Comparison of ENCODE assay signal across 8 mouse cellular contexts in the genomic region with DNA sequence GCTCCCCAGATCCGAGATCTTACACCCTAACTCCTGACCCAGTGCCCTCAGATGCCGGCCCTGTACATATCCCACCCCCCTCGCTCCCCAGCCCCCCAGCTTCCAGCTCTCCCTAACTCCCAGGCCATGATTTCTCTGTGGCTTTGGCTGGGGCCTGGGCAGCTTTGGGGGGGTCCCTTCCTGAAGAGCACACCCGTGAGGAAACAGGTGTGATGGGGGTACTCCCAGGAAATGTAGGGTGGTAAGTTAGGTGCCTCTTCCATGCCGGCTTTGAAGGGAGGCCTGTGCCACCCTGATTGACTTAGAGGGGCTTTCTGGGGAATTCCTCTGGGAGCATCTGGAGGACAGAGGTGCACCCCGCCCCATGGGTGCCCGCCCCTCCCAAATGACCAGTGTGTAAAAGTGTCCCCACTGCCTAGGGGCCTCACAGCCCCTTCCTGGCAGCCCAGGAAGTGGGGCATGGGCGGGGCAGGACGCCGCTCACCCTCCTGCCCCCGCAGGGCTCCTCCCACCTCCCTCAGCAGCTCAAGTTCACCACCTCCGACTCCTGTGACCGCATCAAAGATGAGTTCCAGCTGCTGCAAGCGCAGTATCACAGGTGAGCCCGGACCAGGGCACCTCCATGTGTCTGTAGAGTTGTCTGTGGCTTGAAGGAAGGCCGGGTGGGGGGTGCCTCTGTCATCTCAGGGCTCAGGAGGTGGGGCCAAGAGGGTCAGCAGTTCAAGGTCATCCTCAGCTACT. TPM values are rescaled to one million over a fixed set of nuclear protein-coding genes. Genes with fewer than 3 reads are reported as not detected.
DNase-seq lines count a peak whose midpoint lies in the region; ATAC-seq and TF ChIP-seq lines count a peak whose summit lies in the region.

No protein-coding gene starts in this region.

- DNase-seq in embryo, embryonic 10 days (ENCODE audit: low spot score) = peak; percentile 42
- no peak for DNase-seq in embryo, embryonic 9.5 days (ENCODE audit: extremely low spot score)
- DNase-seq in embryonic facial prominence, embryonic 10.5 days (ENCODE audit: low spot score) = peak; percentile 69
- DNase-seq in liver, adult 2 months (ENCODE audit: extremely low read depth, low read depth, low spot score) = peak; percentile 73
- DNase-seq in thymus, postnatal 25 days = peak; percentile 95
- DNase-seq in frontal cortex, adult 2 months (ENCODE audit: extremely low spot score in 1 of 2, low spot score in 1 of 2) = no peak

- no peaks in the 10 kb centered on the region for H3K9me3 ChIP-seq in embryonic facial prominence, embryonic 10.5 days
- no peaks in the 10 kb centered on the region for H3K9me3 ChIP-seq in hindbrain, embryonic 13.5 days

- TF ChIP-seq POLR2A in liver, adult 2 months (IDR thresholded peaks at IDR 0.05; ENCODE audit: extremely low read depth, insufficient read depth, low read length) = no peak

- ATAC-seq in hindbrain, embryonic 13.5 days (ENCODE audit: low FRiP score) = no peak
- ATAC-seq in monocyte, adult 5-6 weeks (replicated peaks; ENCODE audit: insufficient number of reproducible peaks, low FRiP score, low TSS enrichment, poor library complexity, severe bottlenecking) = peak; percentile 24; the same call in 1 of the 2 replicates

- H3K27ac ChIP-seq in embryonic facial prominence, embryonic 10.5 days (replicated peaks) = peak overlapping the region; percentile 97
- H3K27ac ChIP-seq in hindbrain, embryonic 13.5 days = peak overlapping the region; percentile 94
- peak overlapping the region; percentile 99 for H3K27ac ChIP-seq in liver, adult 2 months (replicated peaks; ENCODE audit: insufficient read depth, low read depth, low read length)

- WGBS in embryonic facial prominence, embryonic 10.5 days = 17% methylated on average over 16 of the region's 16 CpGs
- 24% methylated on average over 16 of the region's 16 CpGs for WGBS in hindbrain, embryonic 13.5 days
- 8% methylated on average over 16 of the region's 16 CpGs for WGBS in liver, adult 2 months

- peak overlapping the region; percentile 96 for H3K4me2 ChIP-seq in hindbrain, embryonic 13.5 days

- TF ChIP-seq CTCF in liver, adult 2 months (IDR thresholded peaks at IDR 0.05; ENCODE audit: low read depth, low read length) = no peak

- H3K79me2 ChIP-seq in liver, adult 2 months (ENCODE audit: control insufficient read depth, insufficient read depth, low read length) = peaks cover 29% of the 10 kb centered on the region

- H3K9ac ChIP-seq in hindbrain, embryonic 13.5 days = peak overlapping the region; percentile 99
- H3K9ac ChIP-seq in liver, adult 2 months (ENCODE audit: low read depth, low read length) = peak overlapping the region; percentile 96

- peaks cover 68% of the 10 kb centered on the region for H3K4me1 ChIP-seq in embryonic facial prominence, embryonic 10.5 days
- peaks cover 60% of the 10 kb centered on the region for H3K4me1 ChIP-seq in hindbrain, embryonic 13.5 days (replicated peaks)
- H3K4me1 ChIP-seq in liver, adult 2 months (ENCODE audit: control insufficient read depth, insufficient read depth, low read length) = peaks cover 24% of the 10 kb centered on the region

- H3K36me3 ChIP-seq in embryonic facial prominence, embryonic 10.5 days (replicated peaks) = peaks cover 43% of the 10 kb centered on the region
- H3K36me3 ChIP-seq in hindbrain, embryonic 13.5 days = peaks cover 34% of the 10 kb centered on the region
- H3K36me3 ChIP-seq in liver, adult 2 months (ENCODE audit: control insufficient read depth, insufficient read depth, low read length) = peaks cover 12% of the 10 kb centered on the region

- peak overlapping the region; percentile 82 for H3K4me3 ChIP-seq in embryonic facial prominence, embryonic 10.5 days
- H3K4me3 ChIP-seq in hindbrain, embryonic 13.5 days = peak overlapping the region; percentile 88
- peak overlapping the region; percentile 97 for H3K4me3 ChIP-seq in liver, adult 2 months (ENCODE audit: insufficient read depth, low read depth, low read length)

- peaks cover 45% of the 10 kb centered on the region for H3K27me3 ChIP-seq in embryonic facial prominence, embryonic 10.5 days (replicated peaks; ENCODE audit: low read depth, poor library complexity, severe bottlenecking)
- H3K27me3 ChIP-seq in hindbrain, embryonic 13.5 days = peaks cover 30% of the 10 kb centered on the region
- no peaks in the 10 kb centered on the region for H3K27me3 ChIP-seq in liver, adult 2 months (ENCODE audit: control insufficient read depth, insufficient read depth, low read length)

RNA-seq across cellular contexts. Expression of gene Aes, which starts 1.6 kb away (rescaled TPM):
- polyA plus RNA-seq in embryonic facial prominence, embryonic 10.5 days (2016; fragmentation: Nextera tagmentation; extraction: Ambion mirVana) = 266 and 347 TPM in 2 replicates
- polyA plus RNA-seq in hindbrain, embryonic 13.5 days (2015; fragmentation: Nextera tagmentation; extraction: Ambion mirVana) = 545 and 558 TPM in 2 replicates
- 200 and 263 TPM in 2 replicates for total RNA-seq in liver, adult 2 months (2014; rRNA removed)
- polyA plus RNA-seq in liver, adult 2 months (2012; rRNA removed) = 1,785 and 2,016 TPM in 2 replicates
- 129 to 254 TPM (median 141 TPM) in 3 replicates for total RNA-seq in monocyte, adult 5-6 weeks (2017)
- 867 and 972 TPM in 2 replicates for polyA plus RNA-seq in frontal cortex, adult 2 months (2012; rRNA removed)

RNA-seq across cellular contexts. Expression of gene Tle2, which starts 13.5 kb away (rescaled TPM):
- 14.0 and 17.1 TPM in 2 replicates for polyA plus RNA-seq in embryonic facial prominence, embryonic 10.5 days (2016; fragmentation: Nextera tagmentation; extraction: Ambion mirVana)
- polyA plus RNA-seq in hindbrain, embryonic 13.5 days (2015; fragmentation: Nextera tagmentation; extraction: Ambion mirVana) = 27.7 and 28.9 TPM in 2 replicates
- total RNA-seq in liver, adult 2 months (2014; rRNA removed) = 3.0 and 7.2 TPM in 2 replicates
- 35.4 and 56.0 TPM in 2 replicates for polyA plus RNA-seq in liver, adult 2 months (2012; rRNA removed)
- 2.0 to 3.2 TPM (median 2.7 TPM) in 3 replicates for total RNA-seq in monocyte, adult 5-6 weeks (2017)
- polyA plus RNA-seq in frontal cortex, adult 2 months (2012; rRNA removed) = 120 and 136 TPM in 2 replicates

RNA-seq across cellular contexts. Expression of gene Gna11, which starts 15.9 kb away (rescaled TPM):
- polyA plus RNA-seq in embryonic facial prominence, embryonic 10.5 days (2016; fragmentation: Nextera tagmentation; extraction: Ambion mirVana) = 79.0 and 80.4 TPM in 2 replicates
- polyA plus RNA-seq in hindbrain, embryonic 13.5 days (2015; fragmentation: Nextera tagmentation; extraction: Ambion mirVana) = 79.8 and 82.4 TPM in 2 replicates
- 20.7 and 27.3 TPM in 2 replicates for total RNA-seq in liver, adult 2 months (2014; rRNA removed)
- polyA plus RNA-seq in liver, adult 2 months (2012; rRNA removed) = 61.6 and 64.2 TPM in 2 replicates
- total RNA-seq in monocyte, adult 5-6 weeks (2017) = 2.2 to 17.5 TPM (median 15.1 TPM) in 3 replicates
- polyA plus RNA-seq in frontal cortex, adult 2 months (2012; rRNA removed) = 147 and 150 TPM in 2 replicates

RNA-seq across cellular contexts. Expression of gene Gna15, which starts 36.9 kb away (rescaled TPM):
- 1.2 and 1.3 TPM in 2 replicates for polyA plus RNA-seq in embryonic facial prominence, embryonic 10.5 days (2016; fragmentation: Nextera tagmentation; extraction: Ambion mirVana)
- polyA plus RNA-seq in hindbrain, embryonic 13.5 days (2015; fragmentation: Nextera tagmentation; extraction: Ambion mirVana) = 1.2 and 1.7 TPM in 2 replicates
- total RNA-seq in liver, adult 2 months (2014; rRNA removed) = 0.94 and 1.1 TPM in 2 replicates
- polyA plus RNA-seq in liver, adult 2 months (2012; rRNA removed) = 0.31 and 0.64 TPM in 2 replicates
- 20.3 to 41.0 TPM (median 29.4 TPM) in 3 replicates for total RNA-seq in monocyte, adult 5-6 weeks (2017)
- polyA plus RNA-seq in frontal cortex, adult 2 months (2012; rRNA removed) = 2.9 and 3.7 TPM in 2 replicates

RNA-seq across cellular contexts. Expression of gene Tle6, which starts 40.0 kb away (rescaled TPM):
- 7.1 and 8.2 TPM in 2 replicates for polyA plus RNA-seq in embryonic facial prominence, embryonic 10.5 days (2016; fragmentation: Nextera tagmentation; extraction: Ambion mirVana)
- polyA plus RNA-seq in hindbrain, embryonic 13.5 days (2015; fragmentation: Nextera tagmentation; extraction: Ambion mirVana) = 3.0 and 4.2 TPM in 2 replicates
- 0.94 and 1.6 TPM in 2 replicates for total RNA-seq in liver, adult 2 months (2014; rRNA removed)
- polyA plus RNA-seq in liver, adult 2 months (2012; rRNA removed) = 3.5 and 4.2 TPM in 2 replicates
- not detected in 3 replicates for total RNA-seq in monocyte, adult 5-6 weeks (2017)
- 12.8 and 17.4 TPM in 2 replicates for polyA plus RNA-seq in frontal cortex, adult 2 months (2012; rRNA removed)

Comparison
In these comparisons a context has a peak if more than half of its experiments do, and no peak if none do; other contexts are left out.
1. DNase-seq: peak in embryo, embryonic 10 days (single experiment), embryonic facial prominence, embryonic 10.5 days (single experiment), liver, adult 2 months (single experiment) and thymus, postnatal 25 days (single experiment); none in embryo, embryonic 9.5 days (single experiment) and frontal cortex, adult 2 months (0 of 2).
2. Peak in every context shown above with its lines, with median percentiles within 50 percentile points of each other: H3K27ac ChIP-seq and H3K4me3 ChIP-seq.